Mouse (Mus musculus): ENCODE measurements around the gene Gipc2. TPM values are rescaled to one million over a fixed set of nuclear protein-coding genes. Genes with fewer than 3 reads are reported as not detected.

Gipc2 gene
- polyA plus RNA-seq, 1 experiment from 2014 or later = 171 TPM

GRCm38 (mm10) chr3:152163320-152163719, 2.7 kb downstream of the Gipc2 start:
- no peak overlapping the region for H3K27ac ChIP-seq
- no peaks in the 10 kb centered on the region for H3K27me3 ChIP-seq (replicated peaks)
- H3K4me2 ChIP-seq (replicated peaks) = peak overlapping the region; percentile 22
- no peak overlapping the region for H3K4me3 ChIP-seq (replicated peaks)
- whole genome bisulfite sequencing = 64% methylated on average over 8 of the region's 8 CpGs
- no peaks in the 10 kb centered on the region for H3K36me3 ChIP-seq
- H3K9ac ChIP-seq = no peak overlapping the region
- ATAC-seq = no peak
- H3K9me3 ChIP-seq = no peaks in the 10 kb centered on the region
- peaks cover 12% of the 10 kb centered on the region; the same call in 1 of the 2 replicates for H3K4me1 ChIP-seq (replicated peaks)

- Histone ChIP-seq H3K4me2 (replicated peaks) (no peak overlapping the region), H3K9me3 (no peaks in the 10 kb centered on the region), H3K4me3 (replicated peaks) (no peak overlapping the region), H3K9ac (no peak overlapping the region), H3K27me3 (replicated peaks) (no peaks in the 10 kb centered on the region), H3K27ac (no peak overlapping the region), H3K4me1 (replicated peaks) (peaks cover 6% of the 10 kb centered on the region; the same call in 1 of the 2 replicates), H3K36me3 (no peaks in the 10 kb centered on the region)
- peak; percentile 44; the same call in 1 of the 2 replicates for ATAC-seq
- 48% methylated on average over 4 of the region's 4 CpGs for WGBS
These were observed 5.4 kb downstream of the Gipc2 start for GRCm38 (mm10) chr3:152160607-152161006.

GRCm38 (mm10) chr3:152159321-152159720, 6.7 kb downstream of the Gipc2 start:
- Histone ChIP-seq H3K27ac (no peak overlapping the region), H3K4me2 (replicated peaks) (no peak overlapping the region), H3K9ac (no peak overlapping the region), H3K9me3 (no peaks in the 10 kb centered on the region), H3K27me3 (replicated peaks) (no peaks in the 10 kb centered on the region), H3K4me1 (replicated peaks) (0 out of 2 replicates have a peak, but pooled peaks cover 8% of the 10 kb centered on the region), H3K36me3 (no peaks in the 10 kb centered on the region), H3K4me3 (replicated peaks) (no peak overlapping the region)
- ATAC-seq = no peak

GRCm38 (mm10) chr3:152158344-152159291, 7.4 kb downstream of the Gipc2 start:
- H3K36me3 ChIP-seq = no peaks in the 10 kb centered on the region
- 77% methylated on average over 10 of the region's 10 CpGs for WGBS
- 0 out of 2 replicates have a peak, but pooled peaks cover 12% of the 10 kb centered on the region for H3K4me1 ChIP-seq (replicated peaks)
- no peak overlapping the region for H3K27ac ChIP-seq
- H3K9ac ChIP-seq = no peak overlapping the region
- H3K4me2 ChIP-seq (replicated peaks) = no peak overlapping the region
- H3K9me3 ChIP-seq = no peaks in the 10 kb centered on the region
- no peaks in the 10 kb centered on the region for H3K27me3 ChIP-seq (replicated peaks)
- H3K4me3 ChIP-seq (replicated peaks) = no peak overlapping the region
- no peak for ATAC-seq

GRCm38 (mm10) chr3:152156816-152157496, 9.1 kb downstream of the Gipc2 start:
- H3K36me3 ChIP-seq = no peaks in the 10 kb centered on the region
- 82% methylated on average over 23 of the region's 23 CpGs for WGBS
- H3K9me3 ChIP-seq = no peaks in the 10 kb centered on the region
- H3K4me3 ChIP-seq (replicated peaks) = no peak overlapping the region
- peaks cover 21% of the 10 kb centered on the region for H3K4me1 ChIP-seq (replicated peaks)
- no peak overlapping the region for H3K9ac ChIP-seq
- H3K4me2 ChIP-seq (replicated peaks) = no peak overlapping the region
- no peak overlapping the region for H3K27ac ChIP-seq
- ATAC-seq = no peak
- no peaks in the 10 kb centered on the region for H3K27me3 ChIP-seq (replicated peaks)

GRCm38 (mm10) chr3:152155296-152155948, 10.6 kb downstream of the Gipc2 start:
- H3K27me3 ChIP-seq (replicated peaks) = no peaks in the 10 kb centered on the region
- no peaks in the 10 kb centered on the region for H3K36me3 ChIP-seq
- H3K4me2 ChIP-seq (replicated peaks) = no peak overlapping the region
- no peak for ATAC-seq
- H3K27ac ChIP-seq = no peak overlapping the region
- H3K9ac ChIP-seq = no peak overlapping the region
- H3K9me3 ChIP-seq = no peaks in the 10 kb centered on the region
- WGBS = 52% methylated on average over 11 of the region's 11 CpGs
- peaks cover 17% of the 10 kb centered on the region for H3K4me1 ChIP-seq (replicated peaks)
- no peak overlapping the region for H3K4me3 ChIP-seq (replicated peaks)

- Histone ChIP-seq H3K9me3 (no peaks in the 10 kb centered on the region), H3K4me1 (replicated peaks) (peaks cover 25% of the 10 kb centered on the region), H3K4me3 (replicated peaks) (no peak overlapping the region), H3K4me2 (replicated peaks) (no peak overlapping the region), H3K36me3 (no peaks in the 10 kb centered on the region), H3K9ac (no peak overlapping the region), H3K27me3 (replicated peaks) (no peaks in the 10 kb centered on the region), H3K27ac (no peak overlapping the region)
- ATAC-seq = no peak
- 79% methylated on average over 5 of the region's 5 CpGs for WGBS
These were observed 11.9 kb downstream of the Gipc2 start for GRCm38 (mm10) chr3:152154095-152154494.

GRCm38 (mm10) chr3:152153152-152153551, 12.9 kb downstream of the Gipc2 start:
- Histone ChIP-seq H3K9me3 (no peaks in the 10 kb centered on the region), H3K27me3 (replicated peaks) (no peaks in the 10 kb centered on the region), H3K36me3 (no peaks in the 10 kb centered on the region), H3K4me3 (replicated peaks) (no peak overlapping the region), H3K27ac (no peak overlapping the region), H3K4me2 (replicated peaks) (no peak overlapping the region), H3K9ac (no peak overlapping the region), H3K4me1 (replicated peaks) (peaks cover 27% of the 10 kb centered on the region)
- no peak for ATAC-seq
- 60% methylated on average over 2 of the region's 2 CpGs for WGBS

- H3K4me2 ChIP-seq (replicated peaks) = peak overlapping the region; percentile 51
- H3K4me3 ChIP-seq (replicated peaks) = no peak overlapping the region
- H3K27me3 ChIP-seq (replicated peaks) = no peaks in the 10 kb centered on the region
- H3K9me3 ChIP-seq = no peaks in the 10 kb centered on the region
- no peaks in the 10 kb centered on the region for H3K36me3 ChIP-seq
- ATAC-seq = peak; percentile 37
- H3K4me1 ChIP-seq (replicated peaks) = peaks cover 30% of the 10 kb centered on the region
- WGBS = 86% methylated on average over 1 of the region's 1 CpGs
- no peak overlapping the region for H3K9ac ChIP-seq
- peak overlapping the region; percentile 44; the same call in 1 of the 2 replicates for H3K27ac ChIP-seq
These were observed 13.6 kb downstream of the Gipc2 start for GRCm38 (mm10) chr3:152152483-152152804.

- no peak overlapping the region for H3K9ac ChIP-seq
- WGBS = 52% methylated on average over 27 of the region's 29 CpGs
These were observed 14.1 kb downstream of the Gipc2 start for GRCm38 (mm10) chr3:152151725-152152482.

GRCm38 (mm10) chr3:152149863-152150262, 16.2 kb downstream of the Gipc2 start:
- Histone ChIP-seq H3K36me3 (no peaks in the 10 kb centered on the region), H3K27me3 (replicated peaks) (no peaks in the 10 kb centered on the region), H3K4me1 (replicated peaks) (peaks cover 39% of the 10 kb centered on the region), H3K4me3 (replicated peaks) (no peak overlapping the region), H3K9me3 (no peaks in the 10 kb centered on the region), H3K27ac (peak overlapping the region; percentile 33; the same call in 1 of the 2 replicates), H3K9ac (no peak overlapping the region), H3K4me2 (replicated peaks) (peak overlapping the region; percentile 18)
- ATAC-seq = peak; percentile 61
- 32% methylated on average over 3 of the region's 3 CpGs for WGBS

More at GRCm38 (mm10) chr3:152151725-152152482, 14.1 kb downstream of the Gipc2 start:
- H3K4me3 ChIP-seq (replicated peaks) = no peak overlapping the region; the same call in 1 of the 2 replicates
- no peaks in the 10 kb centered on the region for H3K27me3 ChIP-seq (replicated peaks)
- H3K4me1 ChIP-seq (replicated peaks) = peaks cover 33% of the 10 kb centered on the region
- H3K36me3 ChIP-seq = no peaks in the 10 kb centered on the region
- peak overlapping the region; percentile 51 for H3K4me2 ChIP-seq (replicated peaks)
- no peaks in the 10 kb centered on the region for H3K9me3 ChIP-seq
- peak; percentile 86 for ATAC-seq
- H3K27ac ChIP-seq = peak overlapping the region; percentile 44; the same call in 1 of the 2 replicates
